Mouse (Mus musculus): ENCODE results near the gene Chpf2. TPM values are rescaled to one million over a fixed set of nuclear protein-coding genes. Genes with fewer than 3 reads are reported as not detected.
A peak's percentile ranks its signal among the peaks of the same experiment; 100 is the strongest.

Gene Chpf2
- polyA plus RNA-seq, 1 experiment from 2014 or later, result 24.2 TPM

DNA sequence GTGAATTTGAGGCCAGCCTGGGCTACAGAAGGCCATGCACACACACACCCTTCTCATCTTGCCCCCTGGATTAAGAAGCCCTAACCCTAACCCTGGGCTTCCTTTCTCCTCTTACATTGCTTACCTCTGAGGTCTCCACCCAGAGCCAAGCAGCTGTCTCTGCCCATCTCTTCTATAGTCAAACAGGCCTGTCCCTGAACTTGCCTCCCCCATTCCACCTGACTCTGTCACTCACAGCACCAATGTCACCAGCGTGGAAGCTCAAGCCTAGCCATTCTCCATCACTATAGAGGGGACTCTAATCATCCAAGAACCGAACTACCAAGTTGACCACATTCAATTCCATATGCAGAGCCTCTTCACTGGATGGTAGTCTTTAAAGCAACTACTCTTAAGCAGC is 13.7 kb downstream of the Chpf2 start:
- Histone ChIP-seq H3K9ac (peak overlapping the region; percentile 95; the same call in 1 of the 2 replicates), H3K27ac (no peak overlapping the region), H3K9me3 (no peaks in the 10 kb centered on the region), H3K4me1 (peaks cover 67% of the 10 kb centered on the region), H3K27me3 (no peaks in the 10 kb centered on the region; the same call in 1 of the 2 replicates), H3K4me3 (peak overlapping the region; percentile 67; the same call in 1 of the 2 replicates), H3K36me3 (peaks cover 13% of the 10 kb centered on the region), H3K4me2 (peak overlapping the region; percentile 83)
- WGBS, result 58% methylated on average over 2 of the region's 2 CpGs
- no peak for ATAC-seq (ENCODE audit: insufficient number of reproducible peaks, insufficient read depth, low FRiP score, low TSS enrichment, low read depth)

DNA sequence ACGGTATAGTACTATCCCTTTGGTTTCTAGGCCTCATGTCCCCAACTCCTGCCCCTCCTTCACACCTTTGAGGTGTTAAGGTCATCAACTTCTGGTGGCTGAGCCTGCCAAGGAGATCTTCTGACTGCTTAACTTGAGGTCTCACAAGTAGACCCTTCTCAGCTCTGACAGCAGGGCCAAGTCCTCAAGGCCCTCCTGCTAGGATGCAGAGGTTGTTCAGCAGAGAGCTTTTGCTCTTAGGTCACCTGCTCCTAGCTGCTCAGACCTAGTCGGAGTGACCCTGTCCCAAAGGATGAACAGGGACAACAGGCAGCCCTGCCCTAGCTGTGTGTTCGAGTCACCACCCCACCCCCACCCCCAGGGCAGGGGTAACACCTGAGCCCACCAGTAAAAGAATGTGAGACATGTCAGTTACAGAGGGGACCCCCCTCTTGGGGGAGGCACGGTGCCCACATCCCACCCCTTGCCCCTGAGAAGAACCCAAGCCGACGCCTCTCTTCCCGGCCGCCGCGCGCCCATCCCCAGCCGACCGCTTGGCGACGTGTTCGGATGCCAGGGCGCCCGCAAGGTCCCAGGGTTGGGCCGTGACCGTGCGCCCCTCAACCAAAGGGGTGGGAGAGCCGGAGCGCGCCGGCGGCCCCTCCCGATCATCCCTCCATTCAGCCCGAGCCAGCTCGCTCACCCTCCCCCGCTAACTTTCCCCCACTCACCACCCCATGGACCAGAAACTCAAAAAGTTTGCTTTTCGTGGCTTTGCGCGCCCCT is 14.7 kb downstream of the Chpf2 start:
- 0 out of 2 replicates have a peak, but pooled peaks cover 2% of the 10 kb centered on the region for H3K36me3 ChIP-seq
- peak overlapping the region; percentile 100 for H3K27ac ChIP-seq
- peak overlapping the region; percentile 83 for H3K4me2 ChIP-seq
- H3K4me3 ChIP-seq, result peak overlapping the region; percentile 67
- no peaks in the 10 kb centered on the region for H3K9me3 ChIP-seq
- WGBS, result 1% methylated on average over 33 of the region's 33 CpGs
- no peaks in the 10 kb centered on the region; the same call in 1 of the 2 replicates for H3K27me3 ChIP-seq
- H3K4me1 ChIP-seq, result peaks cover 77% of the 10 kb centered on the region
- peak overlapping the region; percentile 95 for H3K9ac ChIP-seq
- ATAC-seq (ENCODE audit: insufficient number of reproducible peaks, insufficient read depth, low FRiP score, low TSS enrichment, low read depth), result peak; percentile 23; the same call in 1 of the 2 replicates

DNA sequence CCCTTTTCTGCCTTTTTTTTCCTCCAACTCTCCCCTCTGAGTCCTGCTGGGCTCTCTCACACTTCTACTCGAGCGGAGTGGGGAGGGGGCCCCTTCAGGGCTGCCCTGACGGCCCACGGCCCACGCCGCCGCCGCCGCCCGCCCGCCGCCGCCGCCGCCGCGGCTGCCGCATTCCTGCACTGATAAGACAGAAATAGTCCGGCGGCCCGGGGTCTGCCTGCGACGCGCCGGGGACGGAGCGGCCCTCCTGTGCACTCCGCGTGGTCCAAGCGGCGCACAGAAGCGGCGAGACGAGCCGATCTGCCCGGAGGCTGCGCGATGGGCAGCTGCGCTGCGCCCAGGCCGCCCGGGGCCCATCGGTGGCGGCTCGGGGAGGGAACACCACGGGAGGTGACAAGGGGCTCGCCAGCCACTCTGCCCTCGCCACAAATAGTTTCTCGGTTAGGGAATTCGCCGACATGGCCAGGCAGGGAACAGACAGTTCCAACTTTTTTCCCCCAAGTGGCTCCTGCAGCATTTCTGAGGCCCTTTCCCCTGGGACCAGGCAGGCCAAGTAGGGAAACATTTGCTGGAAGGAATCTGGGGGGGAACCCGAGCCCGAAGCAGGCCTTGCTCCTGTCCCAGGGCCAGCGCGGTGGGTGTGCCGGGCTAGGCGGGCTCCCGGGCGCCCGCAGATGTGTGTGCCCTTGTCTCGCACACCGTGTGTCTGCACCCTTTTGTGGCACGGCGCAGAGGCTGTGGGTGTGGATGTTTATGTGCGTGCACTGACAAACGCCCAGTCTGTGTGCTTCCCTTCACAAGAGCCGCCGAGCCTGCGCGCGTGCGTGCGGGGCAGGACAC is 15.6 kb downstream of the Chpf2 start:
- peaks cover 77% of the 10 kb centered on the region for H3K4me1 ChIP-seq
- peak overlapping the region; percentile 100 for H3K27ac ChIP-seq
- H3K9ac ChIP-seq, result peak overlapping the region; percentile 95
- H3K9me3 ChIP-seq, result no peaks in the 10 kb centered on the region
- WGBS, result under 1% methylated on average over 73 of the region's 73 CpGs
- peak overlapping the region; percentile 83 for H3K4me2 ChIP-seq
- no peaks in the 10 kb centered on the region for H3K36me3 ChIP-seq
- peak; percentile 38 for ATAC-seq (ENCODE audit: insufficient number of reproducible peaks, insufficient read depth, low FRiP score, low TSS enrichment, low read depth)
- peak overlapping the region; percentile 67 for H3K4me3 ChIP-seq
- no peaks in the 10 kb centered on the region; the same call in 1 of the 2 replicates for H3K27me3 ChIP-seq

DNA sequence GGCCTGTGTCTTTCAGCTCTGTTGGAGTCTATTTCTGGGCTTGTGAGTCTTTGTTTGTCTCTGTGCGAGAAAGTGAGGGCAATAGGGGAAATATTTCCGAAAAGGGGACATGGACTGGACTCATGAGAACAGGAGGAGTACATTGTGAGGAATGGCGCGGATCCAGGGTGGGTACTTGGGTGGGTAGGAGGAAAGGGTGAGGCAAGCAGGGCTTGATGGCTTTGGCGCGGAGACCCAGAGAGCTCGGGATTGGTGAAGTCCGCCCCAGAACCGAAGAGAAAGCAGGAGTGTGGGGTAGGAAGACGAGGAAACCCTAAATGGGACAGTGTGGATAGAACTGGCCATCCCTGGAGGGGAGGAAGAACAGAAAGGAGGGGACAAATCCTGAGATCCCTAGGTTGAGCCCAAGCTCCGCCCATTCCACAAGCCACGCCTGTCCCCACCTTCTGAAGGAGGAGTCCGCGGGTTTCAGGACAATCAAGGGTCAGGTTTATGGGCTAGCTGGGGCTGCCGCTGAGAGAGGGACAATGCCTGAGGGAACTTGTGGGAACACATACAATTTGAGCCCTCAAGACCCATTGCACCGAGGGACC is 16.3 kb downstream of the Chpf2 start:
- Histone ChIP-seq H3K36me3 (no peaks in the 10 kb centered on the region), H3K27me3 (no peaks in the 10 kb centered on the region), H3K4me2 (peak overlapping the region; percentile 83), H3K4me3 (peak overlapping the region; percentile 67), H3K9me3 (no peaks in the 10 kb centered on the region), H3K9ac (peak overlapping the region; percentile 95), H3K4me1 (peaks cover 73% of the 10 kb centered on the region), H3K27ac (peak overlapping the region; percentile 100)
- peak; percentile 24; the same call in 1 of the 2 replicates for ATAC-seq (ENCODE audit: insufficient number of reproducible peaks, insufficient read depth, low FRiP score, low TSS enrichment, low read depth)
- 3% methylated on average over 16 of the region's 16 CpGs for WGBS

DNA sequence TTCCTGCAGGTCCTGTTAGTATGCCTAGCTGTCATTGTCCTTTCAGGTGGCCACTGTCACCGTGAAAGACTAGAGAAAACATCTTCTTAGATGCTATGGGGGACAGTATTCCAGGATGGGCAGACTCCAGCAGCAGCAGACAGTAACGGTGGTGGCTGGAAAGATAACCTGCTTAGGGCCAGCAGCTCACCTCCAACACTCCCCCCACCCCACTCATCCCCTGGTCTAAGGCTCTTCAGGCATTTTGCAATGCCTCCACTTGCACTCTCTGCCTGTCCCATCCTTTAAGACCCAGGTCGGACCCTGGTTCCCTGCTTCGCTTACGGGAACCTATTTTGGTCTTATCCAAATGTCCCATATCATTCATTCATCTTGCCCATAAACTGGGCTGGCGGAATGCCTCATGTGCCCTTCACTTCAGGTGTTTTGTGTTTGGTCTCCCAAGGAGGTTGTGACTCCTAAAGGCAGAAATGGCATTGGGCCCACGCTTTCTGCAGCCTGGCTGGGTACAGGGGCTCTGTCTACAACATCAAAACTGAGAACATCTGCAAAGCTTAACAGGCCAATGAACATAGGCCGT is 17.0 kb downstream of the Chpf2 start:
- Histone ChIP-seq H3K4me1 (peaks cover 67% of the 10 kb centered on the region), H3K4me2 (peak overlapping the region; percentile 83), H3K4me3 (peak overlapping the region; percentile 67), H3K27ac (peak overlapping the region; percentile 100), H3K9me3 (no peaks in the 10 kb centered on the region), H3K27me3 (no peaks in the 10 kb centered on the region), H3K9ac (peak overlapping the region; percentile 95; the same call in 1 of the 2 replicates), H3K36me3 (no peaks in the 10 kb centered on the region)
- 60% methylated on average over 8 of the region's 8 CpGs for WGBS
- no peak for ATAC-seq (ENCODE audit: insufficient number of reproducible peaks, insufficient read depth, low FRiP score, low TSS enrichment, low read depth)

DNA sequence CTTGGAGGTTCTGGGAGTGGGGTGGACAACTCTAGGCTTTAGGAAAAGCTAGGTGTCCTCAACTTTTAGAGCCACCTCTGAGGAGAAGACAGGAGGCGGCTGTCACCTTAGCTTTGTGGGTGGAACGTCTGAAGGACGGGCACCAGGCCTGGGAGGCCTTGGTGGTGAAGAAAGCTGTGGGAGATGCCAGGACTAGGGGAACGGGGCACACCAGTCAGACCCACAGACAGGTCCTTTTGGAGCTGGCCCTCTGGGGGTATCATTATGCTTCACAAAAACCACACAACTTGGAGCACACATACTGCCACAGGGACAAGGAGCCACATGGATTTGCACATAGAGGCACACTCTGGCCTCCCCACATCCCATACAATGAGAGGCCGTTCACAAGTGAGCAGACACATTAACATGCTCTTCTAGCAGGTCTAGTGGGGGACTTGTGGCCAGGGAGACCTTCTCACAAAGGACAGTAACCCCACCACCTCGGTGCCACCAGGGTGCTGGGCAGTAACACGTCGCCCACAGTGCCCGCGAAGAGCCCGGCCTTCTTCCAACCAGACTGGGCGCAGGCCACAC is 17.6 kb downstream of the Chpf2 start:
- H3K4me2 ChIP-seq, result peak overlapping the region; percentile 83
- peaks cover 60% of the 10 kb centered on the region for H3K4me1 ChIP-seq
- H3K27ac ChIP-seq, result peak overlapping the region; percentile 100
- H3K36me3 ChIP-seq, result no peaks in the 10 kb centered on the region
- peak overlapping the region; percentile 92 for H3K9ac ChIP-seq
- no peaks in the 10 kb centered on the region for H3K9me3 ChIP-seq
- 19% methylated on average over 12 of the region's 12 CpGs for WGBS
- no peaks in the 10 kb centered on the region for H3K27me3 ChIP-seq
- H3K4me3 ChIP-seq, result peak overlapping the region; percentile 72
- ATAC-seq (ENCODE audit: insufficient number of reproducible peaks, insufficient read depth, low FRiP score, low TSS enrichment, low read depth), result no peak

DNA sequence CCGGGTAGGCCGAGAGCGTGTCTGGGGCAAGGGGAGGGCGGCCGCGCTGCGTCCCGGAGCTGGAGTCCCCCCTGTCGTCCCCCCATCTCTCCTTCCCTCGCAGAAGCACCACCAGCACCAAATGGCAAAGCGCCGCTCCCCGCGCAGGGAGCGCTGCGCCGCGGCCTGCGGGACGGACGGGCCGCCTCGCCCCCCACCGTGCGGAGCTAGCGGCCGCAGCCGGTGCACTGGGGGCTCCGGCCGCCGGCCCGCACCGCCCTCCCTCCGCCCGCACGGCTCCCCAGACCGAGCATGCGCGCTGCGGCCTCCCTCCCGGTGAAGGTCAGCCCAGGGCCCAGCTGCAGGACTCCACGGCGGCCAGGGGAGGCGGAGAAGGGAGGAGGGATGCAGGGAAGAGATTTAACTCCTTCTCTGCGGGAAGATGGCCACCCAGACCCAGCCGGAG is 18.1 kb downstream of the Chpf2 start:
- peak overlapping the region; percentile 100 for H3K27ac ChIP-seq
- no peaks in the 10 kb centered on the region for H3K27me3 ChIP-seq
- WGBS, result under 1% methylated on average over 46 of the region's 46 CpGs
- peak overlapping the region; percentile 72 for H3K4me3 ChIP-seq
- H3K36me3 ChIP-seq, result no peaks in the 10 kb centered on the region
- ATAC-seq (ENCODE audit: insufficient number of reproducible peaks, insufficient read depth, low FRiP score, low TSS enrichment, low read depth), result peak; percentile 56
- H3K9ac ChIP-seq, result peak overlapping the region; percentile 92
- peaks cover 55% of the 10 kb centered on the region for H3K4me1 ChIP-seq
- H3K4me2 ChIP-seq, result peak overlapping the region; percentile 83
- H3K9me3 ChIP-seq, result no peaks in the 10 kb centered on the region

DNA sequence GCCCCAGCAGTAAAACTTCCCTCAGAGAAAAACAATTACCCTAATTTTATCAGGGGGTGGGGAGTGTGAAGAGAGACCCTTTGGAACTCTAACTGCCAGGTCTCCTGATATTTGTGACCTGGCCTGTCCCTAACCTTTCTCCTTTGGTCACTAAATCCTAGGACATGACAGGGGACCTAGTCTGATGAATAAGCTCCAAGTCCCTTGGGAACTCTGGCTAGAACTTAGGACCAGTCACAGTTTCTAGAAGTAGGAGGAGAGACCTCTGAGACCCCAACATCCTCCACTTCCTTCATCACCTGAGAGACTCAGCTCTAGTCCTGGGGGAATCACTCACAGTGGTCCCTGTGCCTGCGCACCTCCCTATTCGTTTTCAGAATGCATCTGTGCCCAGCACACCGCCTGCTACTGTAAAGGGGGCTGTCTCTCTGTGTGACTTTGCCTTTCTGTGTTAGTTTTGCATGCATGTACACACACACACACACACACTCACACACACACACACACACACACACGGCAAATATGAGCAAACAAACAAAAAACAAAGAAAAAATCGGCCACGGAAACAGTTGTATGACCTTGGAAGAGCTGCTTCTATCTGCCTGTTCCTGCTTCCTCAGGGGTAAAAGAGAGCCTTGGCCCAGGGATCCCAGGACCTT is 18.9 kb downstream of the Chpf2 start:
- Histone ChIP-seq H3K36me3 (no peaks in the 10 kb centered on the region), H3K9me3 (no peaks in the 10 kb centered on the region), H3K27ac (peak overlapping the region; percentile 100), H3K9ac (peak overlapping the region; percentile 92), H3K4me2 (peak overlapping the region; percentile 83), H3K27me3 (no peaks in the 10 kb centered on the region), H3K4me1 (peaks cover 51% of the 10 kb centered on the region), H3K4me3 (peak overlapping the region; percentile 72)
- no peak for ATAC-seq (ENCODE audit: insufficient number of reproducible peaks, insufficient read depth, low FRiP score, low TSS enrichment, low read depth)
- 12% methylated on average over 6 of the region's 6 CpGs for WGBS

DNA sequence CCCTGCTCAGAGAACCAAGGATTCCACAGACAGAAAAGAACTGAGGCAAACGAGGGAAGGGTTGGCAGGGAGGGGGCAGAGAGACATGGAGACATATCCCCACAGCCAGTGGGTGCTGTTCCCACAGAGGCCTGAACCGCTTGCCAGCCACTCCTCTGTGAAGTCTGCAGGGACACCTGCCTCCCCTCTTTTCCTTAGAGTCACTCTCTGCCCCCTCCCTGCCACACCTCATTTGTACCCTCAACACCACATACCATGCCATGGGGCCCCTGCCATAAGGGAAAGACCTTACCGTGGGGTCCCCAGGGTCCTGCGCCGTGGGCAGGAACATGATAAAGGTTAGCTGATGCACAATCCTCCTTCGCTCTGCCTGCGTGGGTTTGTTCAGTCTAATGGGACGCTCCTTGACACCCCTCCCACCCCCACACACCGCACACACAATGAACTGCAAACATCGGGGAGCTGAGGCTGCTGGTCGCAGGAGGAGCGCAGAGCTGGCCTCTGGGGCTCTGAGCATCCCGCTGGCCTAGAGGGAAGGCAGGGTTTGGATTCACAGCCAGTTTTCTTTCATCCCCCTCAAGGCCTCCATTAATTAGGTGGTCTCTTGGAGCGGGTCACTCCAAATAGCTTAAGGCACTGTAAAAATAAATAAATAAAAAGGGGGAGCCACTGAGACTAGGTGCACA is 19.6 kb downstream of the Chpf2 start:
- Histone ChIP-seq H3K36me3 (no peaks in the 10 kb centered on the region), H3K4me3 (peak overlapping the region; percentile 72), H3K4me1 (peaks cover 44% of the 10 kb centered on the region), H3K27me3 (no peaks in the 10 kb centered on the region), H3K9me3 (no peaks in the 10 kb centered on the region), H3K4me2 (peak overlapping the region; percentile 83), H3K9ac (peak overlapping the region; percentile 92), H3K27ac (peak overlapping the region; percentile 100)
- WGBS, result 22% methylated on average over 14 of the region's 14 CpGs
- no peak for ATAC-seq (ENCODE audit: insufficient number of reproducible peaks, insufficient read depth, low FRiP score, low TSS enrichment, low read depth)

DNA sequence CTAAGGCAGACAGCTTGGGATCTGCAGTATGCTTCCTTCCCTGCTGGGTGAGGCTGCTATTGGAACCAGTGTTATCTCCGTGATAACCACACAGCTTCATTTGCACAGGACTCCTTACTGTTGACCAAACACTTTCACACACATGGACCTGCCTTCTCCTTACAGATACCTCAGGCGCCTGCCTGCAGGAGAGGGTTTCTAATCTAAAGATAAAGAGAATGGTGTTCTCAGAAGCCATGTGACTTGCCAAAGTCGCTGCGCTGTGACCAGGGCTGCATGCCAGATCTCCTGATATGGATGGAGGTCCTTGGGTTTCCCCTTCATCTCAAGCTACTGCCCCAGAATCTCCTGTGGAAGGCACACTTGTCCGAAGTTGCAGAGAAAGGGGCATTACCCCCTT is 22.8 kb downstream of the Chpf2 start:
- 50% methylated on average over 5 of the region's 5 CpGs for WGBS
- Histone ChIP-seq H3K9ac (no peak overlapping the region), H3K9me3 (no peaks in the 10 kb centered on the region), H3K4me2 (no peak overlapping the region), H3K36me3 (no peaks in the 10 kb centered on the region), H3K4me1 (peaks cover 31% of the 10 kb centered on the region), H3K27me3 (no peaks in the 10 kb centered on the region), H3K27ac (no peak overlapping the region), H3K4me3 (no peak overlapping the region)
- no peak for ATAC-seq (ENCODE audit: insufficient number of reproducible peaks, insufficient read depth, low FRiP score, low TSS enrichment, low read depth)

All from embryonic facial prominence, embryonic 13.5 days (tissue).